11 mouse cellular contexts compared by ENCODE assay signal in genomic region chr8:122986501-122987184, GRCm38 (mm10). TPM values are rescaled to one million over a fixed set of nuclear protein-coding genes. Genes with fewer than 3 reads are reported as not detected.
A peak's percentile ranks its signal among the peaks of the same experiment; 100 is the strongest.
DNase-seq lines count a peak whose midpoint lies in the region; ATAC-seq lines count a peak whose summit lies in the region.
"Had no signal": no experiment of that assay in that cellular context is flagged by ENCODE, and none has a peak within 500 bp of the region (broad histone marks: within the 10 kb centered on the region; RNA-seq: fewer than 3 reads in every experiment).

No protein-coding gene starts in this region.

- H3K27me3 ChIP-seq in splenic B cell, adult 2 months (ENCODE audit: control insufficient read depth, insufficient read depth, low read length, poor library complexity, severe bottlenecking) = no peaks in the 10 kb centered on the region
- H3K27me3 ChIP-seq: limb, embryonic 12.5 days had no signal

- DNase-seq in spleen, postnatal 36 days (ENCODE audit: low spot score in 2 of 2) = peak; percentile 27 to 51
- no peak for DNase-seq in spleen, postnatal 10 days (ENCODE audit: low spot score in 2 of 2)
- peak; percentile 40 for DNase-seq in splenic B cell, adult 2 months (ENCODE audit: low read depth, low spot score)
- no peak for DNase-seq in kidney, postnatal 4 days
- no peak for DNase-seq in left cerebral cortex, adult 11 months (ENCODE audit: low spot score)
- DNase-seq in gastrocnemius, postnatal 10 days = no peak
- DNase-seq: cerebellum, adult 9-11 months; layer of hippocampus, postnatal 36 days; lung, embryonic 14.5 days had no signal

- ATAC-seq in granulocyte monocyte progenitor cell, adult 5-6 weeks (replicated peaks; ENCODE audit: poor library complexity, severe bottlenecking) = peak; percentile 58

- no peaks in the 10 kb centered on the region for H3K36me3 ChIP-seq in splenic B cell, adult 2 months (ENCODE audit: control insufficient read depth, insufficient read depth, low read length, poor library complexity, severe bottlenecking)
- H3K36me3 ChIP-seq: limb, embryonic 12.5 days had no signal

RNA-seq across cellular contexts. Expression of gene Ankrd11, which starts 55.4 kb away (rescaled TPM):
- 86.3 and 104 TPM in 2 replicates for total RNA-seq in granulocyte monocyte progenitor cell, adult 5-6 weeks (2014; fragmentation: Nextera tagmentation)
- total RNA-seq in granulocyte monocyte progenitor cell, adult 5-6 weeks (2017) = 63.3 and 63.9 TPM in 2 replicates
- total RNA-seq in gastrocnemius, postnatal 10 days (2021) = 10 to 100 TPM; 52.0 to 65.8 TPM

Comparison
In these comparisons a context has a peak if more than half of its experiments do, and no peak if none do; other contexts are left out.
1. DNase-seq: peak in spleen, postnatal 36 days (2 of 2) and splenic B cell, adult 2 months (single experiment); none in spleen, postnatal 10 days (0 of 2), kidney, postnatal 4 days (0 of 2), left cerebral cortex, adult 11 months (single experiment) and gastrocnemius, postnatal 10 days (single experiment).